Mouse (Mus musculus) heart, adult 2 months (tissue): ENCODE measurements around the gene Cish.

Experiments
- CTCF ChIP-seq: fragments of 200-600 bp; IDR thresholded peaks from 2 replicates; pipeline ENCODE4 v1.8.1; 2022; ENCODE audit warnings: antibody characterized with exemption, mild to moderate bottlenecking, moderate library complexity
- EP300 ChIP-seq: fragments of 200-500 bp; IDR thresholded peaks from 2 replicates; pipeline ENCODE4 v1.6.1; 2011; ENCODE audit warnings: low read depth, low read length, control low read depth; ENCODE audit not compliant: insufficient read depth

DNA sequence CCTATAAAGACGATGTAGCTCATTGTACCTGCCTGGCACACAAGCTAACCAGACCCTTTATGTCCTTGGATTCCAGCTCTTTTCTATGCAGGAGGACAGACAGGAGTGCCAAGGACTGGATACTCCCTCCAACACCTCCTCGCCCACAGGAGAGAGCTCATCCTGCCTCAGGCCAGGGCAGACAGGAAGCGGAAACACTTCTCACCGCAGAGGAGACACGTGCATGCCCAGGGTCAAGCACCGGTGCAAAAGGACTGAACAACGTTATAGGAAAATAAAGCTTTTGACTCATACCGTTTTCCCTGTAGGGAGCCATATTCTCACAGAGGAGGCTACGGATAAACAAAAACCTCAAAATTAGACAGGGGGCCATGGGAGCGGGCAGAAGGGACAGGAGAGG, 22.6 kb upstream of the Cish start:
- TF ChIP-seq CTCF (no peak), EP300 (no peak)
